Mouse (Mus musculus) induced T-regulatory cell, adult 2 months (primary cell): ENCODE measurements around the gene AI837181.

Experiments used
- DNase-seq: peaks from one replicate; pipeline ENCODE4 v3.0.0-alpha.2; 2012; ENCODE audit warnings: low read depth

The AI837181 gene

DNA sequence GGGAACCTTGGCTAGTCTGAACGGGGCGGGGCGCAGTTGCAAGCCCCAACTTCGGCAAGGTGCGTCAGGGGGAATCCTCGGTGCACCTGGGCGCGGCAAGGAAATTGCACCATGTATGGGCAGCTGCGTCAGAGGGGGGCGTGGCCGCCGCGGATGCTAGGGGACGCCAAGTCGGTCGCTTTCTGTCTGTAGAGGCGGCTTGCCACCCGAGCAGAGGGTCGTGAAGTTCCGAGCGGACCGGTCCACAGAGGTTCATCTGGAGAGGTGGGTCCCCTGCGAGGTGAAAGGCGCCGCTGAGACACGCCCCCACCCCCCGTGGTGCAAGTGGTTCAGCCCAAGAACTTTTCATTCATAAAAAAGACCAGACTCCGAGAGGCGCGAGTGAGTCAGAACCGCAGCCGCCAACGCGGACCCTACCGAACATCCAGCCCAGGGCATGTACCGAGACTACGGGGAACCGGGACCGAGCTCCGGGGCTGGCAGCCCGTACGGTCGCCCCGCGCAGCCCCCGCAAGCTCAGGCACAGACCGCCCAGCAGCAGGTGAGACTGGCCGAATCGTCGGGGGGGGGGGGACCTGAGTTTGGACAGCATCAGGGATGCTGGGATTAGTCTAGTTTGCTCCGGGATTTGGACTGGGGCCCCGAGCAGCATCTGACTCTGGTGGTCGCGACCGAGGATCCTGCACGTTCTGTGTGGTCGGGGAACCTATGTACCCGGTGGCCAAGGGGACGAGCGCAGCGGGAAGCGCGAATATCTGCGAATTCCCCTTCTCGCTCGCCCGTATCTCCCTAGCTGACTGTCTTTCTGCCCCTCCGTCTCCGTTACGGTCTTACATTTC, 22.8 kb downstream of the AI837181 start, which contains the start of gene Fosl1:
Gene Fosl1, plus strand, starts transcription at position 33 of the 839 bp plus-strand sequence.
- peak; percentile 94 for DNase-seq

DNA sequence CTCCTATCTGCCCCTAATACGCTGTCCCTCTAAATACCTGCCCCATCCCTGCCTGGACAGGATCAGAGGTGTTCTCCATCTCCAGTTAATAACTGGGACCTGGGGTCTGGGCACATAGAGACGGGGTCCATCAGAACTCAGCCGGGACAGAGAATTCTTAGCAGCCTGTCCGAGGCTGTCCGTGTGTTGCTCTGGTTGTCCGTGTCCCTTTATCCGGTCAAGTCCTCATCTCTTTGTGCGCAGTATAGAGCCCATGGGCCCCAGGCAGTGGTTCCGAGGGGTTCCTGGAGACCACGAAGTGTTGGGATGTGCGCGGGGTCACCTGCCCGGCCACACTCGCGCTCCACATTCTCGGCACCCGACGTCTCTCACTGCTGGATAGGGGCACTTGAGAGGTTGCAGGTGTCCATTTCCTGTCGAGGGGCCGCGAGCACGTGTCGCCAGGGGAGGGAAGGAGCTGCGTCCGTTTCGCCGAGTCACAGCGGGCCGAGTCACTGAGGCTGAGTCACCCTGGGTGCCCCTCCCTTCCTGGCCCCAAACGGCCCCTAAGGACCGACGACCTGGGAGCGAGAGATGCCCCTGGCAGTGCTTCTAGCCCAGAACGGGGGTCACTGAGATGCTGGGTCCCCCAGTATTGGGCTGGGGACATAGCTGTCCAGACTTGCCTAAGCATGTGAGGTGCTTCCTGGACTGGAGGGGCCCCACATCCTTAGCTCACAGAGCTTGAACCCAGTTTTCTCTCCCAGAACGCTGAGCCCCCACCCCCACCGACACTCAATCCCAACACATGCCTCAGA, 23.6 kb downstream of the AI837181 start:
- peak; percentile 71 for DNase-seq

DNA sequence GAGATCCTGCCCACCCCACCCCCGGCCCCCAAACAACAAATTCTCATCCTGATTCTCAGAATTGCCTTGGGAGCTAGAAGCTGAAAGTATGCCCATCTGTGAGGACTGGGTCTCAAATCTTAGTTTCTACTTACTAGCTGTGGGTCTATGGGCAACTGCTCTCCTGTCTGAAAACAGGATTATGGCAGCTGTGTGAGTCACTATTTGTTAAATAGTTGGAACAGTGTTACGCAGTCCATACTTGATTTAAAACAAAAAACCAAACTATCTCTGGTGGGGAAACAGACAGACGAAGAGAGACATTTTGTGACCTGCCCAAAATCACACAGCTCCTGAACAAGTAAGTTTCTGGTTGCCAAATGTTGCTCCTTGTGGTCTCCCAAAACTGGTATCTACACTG, 24.7 kb downstream of the AI837181 start:
- DNase-seq = no peak

DNA sequence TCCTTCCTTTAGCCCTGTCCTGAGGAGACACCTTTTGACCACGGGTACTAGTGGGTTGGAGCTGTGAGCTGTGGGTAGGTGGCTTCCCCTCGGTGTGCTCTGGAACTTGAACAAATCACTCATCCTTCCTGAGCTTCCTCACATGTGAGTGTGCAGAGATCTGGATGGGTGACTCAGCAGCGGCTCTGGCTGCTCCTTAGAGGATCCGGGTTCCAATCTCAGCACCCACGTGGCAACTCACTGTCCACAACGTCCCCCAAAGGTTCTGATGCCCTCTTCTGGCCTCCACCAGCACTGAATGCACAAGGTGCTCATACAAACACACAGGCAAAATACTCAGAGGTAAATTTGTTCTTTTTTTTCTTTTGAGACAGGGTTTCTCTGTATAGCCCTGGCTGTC, 26.8 kb downstream of the AI837181 start:
- DNase-seq = no peak

DNA sequence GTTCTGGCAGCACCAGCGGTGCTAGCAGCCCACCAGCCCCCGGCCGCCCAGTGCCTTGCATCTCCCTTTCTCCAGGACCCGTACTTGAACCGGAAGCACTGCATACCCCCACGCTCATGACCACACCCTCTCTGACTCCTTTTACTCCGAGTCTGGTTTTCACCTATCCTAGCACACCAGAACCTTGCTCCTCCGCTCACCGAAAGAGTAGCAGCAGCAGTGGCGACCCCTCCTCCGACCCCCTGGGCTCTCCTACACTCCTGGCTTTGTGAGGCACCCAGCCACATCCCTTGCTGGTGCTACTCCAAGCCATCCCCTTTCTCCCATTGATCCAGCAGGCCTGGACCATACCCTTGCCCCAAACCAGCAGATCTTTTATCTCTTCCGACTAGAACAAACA, 30.1 kb downstream of the AI837181 start:
- no peak for DNase-seq

DNA sequence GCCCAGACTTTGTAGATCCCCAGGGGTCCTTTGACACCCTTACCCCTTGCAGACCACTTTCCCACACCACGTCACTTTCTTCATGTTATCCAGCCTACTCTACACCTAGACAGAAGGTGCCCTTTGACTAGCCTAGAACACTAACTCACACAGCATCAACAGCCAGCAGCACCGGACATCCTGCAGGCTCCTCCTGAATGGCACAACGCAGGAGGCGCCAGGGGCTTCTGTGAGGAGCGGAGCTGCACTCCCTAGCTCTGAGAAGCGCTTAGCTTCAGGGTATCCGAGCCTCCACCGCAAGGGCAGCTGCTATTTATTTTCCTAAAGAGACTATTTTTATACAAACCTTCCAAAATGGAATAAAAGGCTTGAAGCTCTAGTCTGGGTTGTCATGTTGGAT, 30.6 kb downstream of the AI837181 start:
- no peak for DNase-seq

DNA sequence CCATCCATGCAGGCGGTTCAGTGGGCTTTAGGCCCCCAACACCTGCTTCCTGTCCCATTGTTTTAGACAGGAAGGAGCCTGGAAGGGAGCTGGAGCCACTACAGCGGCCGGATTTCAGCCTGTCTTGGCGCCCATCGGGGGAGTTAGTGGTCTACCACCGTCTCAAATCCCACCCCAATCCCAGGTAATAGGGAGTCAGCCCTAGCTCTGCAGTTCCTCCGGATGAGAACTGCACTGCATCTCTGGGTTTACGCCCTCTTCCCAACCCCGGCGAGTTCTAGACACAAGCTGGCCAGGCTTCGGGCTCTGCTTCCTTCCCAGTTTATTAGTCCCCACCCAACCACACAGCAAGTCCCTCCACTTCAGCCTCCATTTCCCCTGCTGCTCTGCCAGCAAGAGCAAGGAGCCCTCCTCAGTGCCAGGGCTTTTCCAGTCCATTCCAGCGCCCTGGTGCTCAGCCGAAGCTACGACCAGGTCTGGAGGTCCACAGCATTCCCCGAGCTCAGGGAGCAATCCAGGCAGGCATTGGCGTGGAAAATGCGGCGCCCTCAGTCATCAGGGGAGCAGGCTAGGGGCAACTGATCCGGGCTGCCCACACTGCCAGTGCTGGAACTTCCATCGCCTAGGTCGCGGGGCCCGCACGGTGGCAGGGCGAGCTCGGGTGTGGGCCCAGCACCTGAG, 31.4 kb downstream of the AI837181 start:
- no peak for DNase-seq

DNA sequence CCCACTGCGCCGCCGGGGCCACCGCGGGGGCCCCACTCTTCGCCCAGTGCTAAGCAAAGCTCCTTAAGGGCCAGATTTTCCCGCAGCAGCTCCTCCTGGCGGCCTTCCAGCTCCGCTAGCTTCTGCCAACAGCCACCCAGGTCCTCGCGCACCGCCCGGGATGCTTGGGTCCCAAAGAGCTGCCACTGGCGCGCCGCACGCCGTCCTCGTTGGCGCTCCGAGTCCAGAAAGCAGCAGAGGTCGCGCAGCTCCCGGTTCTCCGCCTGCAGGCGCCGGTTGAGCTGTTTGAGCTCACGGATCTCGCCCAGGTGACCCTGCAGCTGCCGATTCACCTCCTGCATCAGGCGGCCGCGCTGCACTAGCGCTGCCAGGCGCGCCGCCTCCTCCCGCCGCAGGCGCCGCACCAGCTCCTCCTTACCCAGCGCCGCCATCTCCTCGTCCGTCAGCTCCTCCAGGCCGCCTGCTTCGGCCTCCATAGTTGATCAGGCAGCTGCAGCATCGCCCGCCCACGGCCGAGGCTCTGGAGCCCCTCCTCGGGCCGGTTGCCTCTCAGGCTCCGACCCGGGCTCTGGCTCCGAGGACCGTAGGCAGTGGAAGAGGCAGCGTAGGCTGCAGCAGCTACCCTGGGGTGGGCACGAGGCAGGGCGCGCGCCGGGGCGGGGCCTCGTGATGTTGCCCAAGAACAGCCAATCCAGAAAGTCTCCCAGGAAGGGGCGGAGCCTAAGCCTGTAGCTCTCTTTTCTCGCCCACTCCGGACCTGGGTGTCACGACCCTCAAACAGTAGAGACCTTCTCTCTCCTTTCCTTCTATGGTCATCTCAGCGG, 32.2 kb downstream of the AI837181 start:
- DNase-seq = peak; percentile 96

DNA sequence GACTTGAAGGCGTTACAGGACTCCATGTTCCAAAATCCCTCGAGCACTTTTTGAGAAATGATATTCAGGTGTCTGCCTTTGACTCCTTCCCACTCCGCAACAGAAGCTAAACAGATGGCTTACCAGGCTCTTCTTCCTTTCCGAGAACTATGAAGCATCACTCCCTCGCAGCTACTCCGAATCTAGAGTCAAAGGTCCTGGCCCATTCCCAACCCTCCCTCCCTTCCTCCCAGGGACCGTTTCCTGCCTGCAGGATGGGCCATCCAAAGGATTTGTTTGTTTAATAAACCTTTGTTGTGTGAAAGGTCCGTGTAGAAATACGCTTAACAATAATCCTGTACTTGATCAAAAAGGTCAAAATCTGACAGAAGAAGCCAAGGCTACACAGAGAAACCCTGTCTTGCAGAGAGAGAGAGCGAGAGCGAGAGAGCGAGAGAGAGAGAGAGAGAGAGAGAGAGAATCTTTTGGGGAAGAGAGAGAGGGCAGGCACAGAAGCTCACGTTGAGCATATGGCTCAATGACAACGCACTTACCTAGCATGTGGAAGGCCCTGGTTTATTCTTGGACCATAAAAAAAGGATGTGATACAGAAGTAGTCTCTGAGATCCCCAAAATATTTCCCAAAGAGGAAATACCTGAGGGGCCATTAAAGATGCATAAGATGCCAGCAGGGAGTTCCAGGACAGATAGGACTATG, 33.0 kb downstream of the AI837181 start, which contains the start of gene Ccdc85b:
Gene Ccdc85b, minus strand, starts transcription at position 149 of the 697 bp plus-strand sequence.
- no peak for DNase-seq

DNA sequence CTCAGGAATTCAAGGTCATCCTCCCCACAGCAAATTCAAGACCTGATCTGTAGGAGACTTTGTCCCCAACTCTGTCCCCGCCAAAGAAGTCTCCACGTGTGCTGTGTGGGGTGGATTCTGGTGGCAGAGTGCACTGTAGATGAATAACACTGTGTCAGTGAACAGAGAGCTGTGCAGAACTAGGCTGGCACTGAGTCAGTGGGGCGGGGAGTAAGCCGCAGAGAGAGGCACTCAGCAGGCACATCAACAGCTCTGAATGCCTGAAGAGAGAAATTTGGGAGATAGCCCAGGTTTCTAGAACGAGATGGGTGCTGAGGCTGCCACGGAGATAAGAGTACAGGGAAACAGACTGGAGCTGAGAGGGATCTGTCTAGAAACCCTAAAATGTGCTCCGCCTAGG, 34.1 kb downstream of the AI837181 start:
- no peak for DNase-seq

DNA sequence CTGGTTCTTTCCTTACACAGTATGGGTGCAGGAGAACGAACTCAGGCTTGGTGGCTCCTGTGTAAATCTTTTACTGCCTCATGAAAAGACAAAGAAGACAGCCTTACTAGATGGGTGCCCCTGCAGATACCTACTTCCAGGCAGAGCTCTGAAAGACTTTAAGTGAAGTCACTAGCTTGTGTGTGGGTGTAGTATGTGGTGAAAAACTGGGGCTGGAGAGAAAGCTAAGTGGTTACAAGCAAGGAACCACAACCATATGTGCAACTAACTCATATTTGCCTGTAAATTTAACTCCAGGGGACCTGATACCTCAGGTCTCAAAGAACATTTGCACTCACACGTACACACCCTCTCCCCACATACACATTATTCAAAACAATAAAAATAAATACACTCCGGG, 35.0 kb downstream of the AI837181 start:
- DNase-seq = no peak

DNA sequence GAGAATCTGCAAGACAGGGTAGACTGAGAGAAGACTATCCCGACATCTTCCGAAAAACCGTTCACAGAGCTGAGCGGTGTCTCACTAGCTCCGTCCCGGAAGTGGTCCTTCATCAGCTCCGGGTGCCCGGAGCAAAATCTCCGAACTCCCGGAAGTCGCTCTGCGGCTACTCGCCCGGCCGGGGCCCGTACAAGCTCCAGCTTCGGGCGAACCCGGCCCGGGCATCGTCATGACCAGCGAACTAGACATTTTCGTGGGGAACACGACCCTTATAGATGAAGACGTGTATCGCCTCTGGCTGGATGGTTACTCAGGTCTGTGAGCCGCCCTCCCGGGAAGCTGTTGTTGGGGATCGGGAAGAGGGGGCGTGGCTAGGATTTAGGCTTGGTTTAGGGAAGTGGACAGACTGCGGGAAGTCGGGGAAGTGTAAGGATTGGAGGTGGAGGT, 35.5 kb downstream of the AI837181 start, which contains the start of gene Fibp:
Gene Fibp, plus strand, starts transcription at position 151 of the 447 bp plus-strand sequence.
- DNase-seq = peak; percentile 92

DNA sequence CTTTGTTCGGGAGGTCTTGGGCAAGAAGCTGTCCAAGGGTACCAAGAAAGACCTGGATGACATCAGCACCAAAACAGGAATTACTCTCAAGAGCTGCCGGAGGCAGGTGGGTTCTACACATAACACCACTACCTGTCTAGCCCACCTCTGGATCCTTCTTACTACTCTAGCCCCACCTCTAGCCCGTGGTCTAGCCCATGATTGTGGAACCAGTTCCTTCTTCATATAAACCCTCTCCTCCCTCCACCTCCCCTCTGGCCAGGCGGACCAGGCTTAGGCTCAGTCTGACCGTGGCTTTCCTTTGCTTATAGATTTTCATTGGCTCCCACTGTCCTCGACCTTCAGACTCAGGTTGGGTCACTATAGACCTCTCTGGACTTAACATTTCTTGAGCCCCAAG, 36.5 kb downstream of the AI837181 start:
- DNase-seq = no peak

DNA sequence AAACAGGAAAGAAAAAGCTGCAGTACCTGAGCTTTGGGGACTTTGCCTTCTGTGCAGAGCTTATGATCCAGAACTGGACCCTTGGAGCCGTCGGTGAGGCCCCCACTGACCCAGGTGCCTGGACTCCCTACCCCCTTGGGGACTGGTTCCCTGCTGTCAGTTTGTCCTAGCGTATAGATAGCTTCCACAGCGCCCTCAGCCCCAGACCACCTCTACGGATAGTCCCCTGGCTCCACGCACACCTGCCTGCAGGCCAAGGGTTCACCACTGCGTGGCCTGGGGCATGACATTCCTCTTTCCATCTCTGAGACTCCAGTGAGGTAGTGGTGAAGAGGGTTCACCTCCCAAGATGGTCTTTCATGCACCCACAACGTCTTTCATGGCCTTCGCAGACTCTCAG, 38.3 kb downstream of the AI837181 start:
- DNase-seq = no peak

DNA sequence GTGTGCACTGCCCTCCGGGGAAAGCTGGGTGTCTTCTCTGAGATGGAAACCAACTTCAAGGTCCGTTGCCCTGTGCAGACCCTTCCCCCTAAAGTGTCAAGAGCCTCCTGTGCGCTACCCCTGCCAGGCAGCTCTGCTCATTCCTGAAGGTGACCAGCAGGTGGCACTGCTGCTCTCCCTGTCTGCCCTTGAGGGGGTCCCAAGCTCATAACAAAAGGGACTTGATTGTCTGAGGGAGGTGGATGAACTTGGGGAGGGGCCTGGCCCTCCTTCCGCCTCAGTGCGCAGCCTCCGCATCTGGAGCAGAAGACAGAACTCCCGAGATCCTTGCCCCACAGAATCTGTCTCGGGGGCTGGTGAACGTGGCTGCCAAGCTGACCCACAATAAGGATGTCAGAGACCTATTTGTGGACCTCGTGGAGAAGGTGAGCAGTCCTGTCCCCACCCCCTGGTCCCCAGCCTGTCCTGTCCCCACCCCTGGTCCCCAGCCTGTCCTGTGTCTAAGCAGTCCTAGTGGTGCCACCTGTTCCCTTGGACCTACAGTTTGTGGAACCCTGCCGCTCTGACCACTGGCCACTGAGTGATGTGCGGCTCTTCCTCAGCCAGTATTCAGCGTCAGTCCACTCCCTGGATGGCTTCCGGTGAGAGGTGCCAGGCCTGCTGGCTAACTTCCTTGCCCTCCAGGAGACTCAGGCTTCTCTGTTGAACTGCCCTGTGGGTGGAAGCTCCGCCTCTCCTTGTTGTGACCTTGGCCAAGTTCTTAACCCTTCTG, 39.0 kb downstream of the AI837181 start:
- peak; percentile 70 for DNase-seq

DNA sequence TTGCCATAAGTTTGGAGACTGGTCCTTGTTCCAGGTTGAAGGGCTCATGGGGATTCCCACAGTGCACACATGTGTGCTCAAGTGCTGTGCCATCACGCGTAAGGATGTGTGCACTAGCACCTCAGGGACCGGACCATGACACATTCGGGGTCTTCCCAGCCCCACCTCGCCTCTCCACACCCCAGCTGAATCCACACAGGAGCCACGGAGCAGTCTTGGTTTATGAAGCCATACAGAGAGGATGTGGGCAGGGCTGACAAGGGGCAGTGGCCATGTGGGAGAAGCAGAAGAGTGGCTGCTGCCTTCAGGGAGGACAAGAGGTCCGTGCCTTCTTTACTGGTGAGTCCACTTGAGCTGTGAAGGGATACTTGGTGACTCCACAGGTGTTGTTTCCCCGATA, 40.1 kb downstream of the AI837181 start:
- no peak for DNase-seq

DNA sequence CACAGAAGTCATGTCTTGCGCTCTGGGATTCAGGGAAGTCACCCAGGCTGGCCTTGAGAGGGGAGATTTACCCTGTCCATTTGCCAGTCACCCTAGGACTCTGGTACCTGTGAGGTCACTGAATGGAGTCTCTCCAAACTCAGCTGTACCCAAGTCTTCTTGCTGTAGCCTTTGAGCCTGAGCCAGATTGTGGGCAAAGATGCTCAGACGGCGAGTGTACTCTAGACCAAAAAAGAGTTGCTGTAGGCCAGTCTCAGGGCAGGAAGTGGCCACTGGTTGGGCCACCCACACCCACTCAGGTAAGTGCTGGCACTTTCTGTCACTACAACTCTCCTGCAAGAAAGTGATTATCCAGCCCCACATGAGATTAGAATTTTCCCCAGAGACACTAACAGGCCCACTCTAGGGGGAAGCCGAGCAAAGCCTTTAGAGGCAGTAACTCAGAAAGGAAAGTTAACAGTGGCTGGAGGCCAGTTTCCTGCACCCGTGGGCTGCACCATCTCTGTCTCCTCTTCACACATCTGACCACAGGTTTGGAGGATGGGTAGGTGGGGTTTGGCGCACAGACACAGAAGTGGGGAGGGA, 42.1 kb downstream of the AI837181 start:
- peak; percentile 42 for DNase-seq

DNA sequence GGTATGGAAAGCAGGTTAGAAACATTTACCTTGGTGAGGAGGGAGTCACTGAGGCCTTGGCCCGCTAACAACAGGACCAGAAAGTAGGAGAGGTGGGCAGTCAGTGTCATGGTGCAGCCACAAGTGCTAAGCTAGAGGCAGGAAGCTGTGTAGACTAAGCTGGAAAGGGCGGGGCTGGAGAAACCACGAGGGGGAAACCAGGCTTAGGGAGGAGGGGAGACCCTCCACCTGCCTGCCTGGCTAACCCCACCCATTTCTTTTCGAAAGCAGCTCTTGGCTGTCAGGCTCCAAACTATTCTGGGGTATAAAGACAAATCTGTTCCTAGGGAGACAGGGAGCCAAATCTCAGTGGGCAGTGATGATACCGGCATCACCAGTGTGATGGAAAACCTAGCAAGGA, 43.4 kb downstream of the AI837181 start, which contains the start of gene Ctsw:
Gene Ctsw, minus strand, starts transcription at position 134 of the 400 bp plus-strand sequence.
- peak; percentile 60 for DNase-seq

DNA sequence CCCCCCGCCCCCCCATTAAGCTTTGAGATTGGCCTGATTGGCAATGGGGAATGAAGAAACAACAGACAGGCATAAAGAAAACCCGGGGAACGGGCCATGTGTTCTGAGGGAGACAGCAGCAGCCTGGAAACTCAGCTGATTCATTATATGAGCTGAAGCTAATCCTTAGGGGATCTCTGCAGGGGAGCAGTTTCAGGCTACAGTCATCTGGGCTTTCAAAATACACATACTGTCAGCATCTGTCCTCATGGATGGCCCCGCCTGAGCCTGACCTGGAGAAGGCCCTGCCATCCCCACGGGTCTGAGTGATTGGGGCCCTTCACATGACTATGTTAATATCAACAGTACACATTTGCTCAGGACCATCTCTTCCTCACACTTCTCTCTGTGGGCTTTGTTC, 46.9 kb downstream of the AI837181 start:
- DNase-seq = no peak

DNA sequence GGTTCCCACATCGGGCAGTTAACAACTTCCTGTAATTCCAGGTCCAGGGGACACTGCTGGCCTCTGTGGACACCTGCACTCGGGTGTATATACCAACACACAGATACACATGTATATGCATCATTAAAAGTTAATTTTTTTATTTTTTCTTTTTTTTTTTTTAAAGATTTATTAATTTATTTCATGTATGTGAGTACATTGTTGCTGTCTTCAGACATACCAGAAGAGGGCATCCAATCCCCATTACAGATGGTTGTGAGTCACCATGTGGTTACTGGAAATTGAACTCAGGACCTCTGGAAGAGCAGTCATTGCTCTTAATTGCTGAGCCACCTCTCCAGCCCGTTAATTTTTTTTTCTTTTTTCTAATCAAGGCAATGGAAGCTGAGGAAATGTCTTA, 47.9 kb downstream of the AI837181 start:
- peak; percentile 35 for DNase-seq
